Mouse (Mus musculus) liver, embryonic 12.5 days (tissue): Measurements from ENCODE around the gene Myo1g. TPM values are rescaled to one million over a fixed set of nuclear protein-coding genes. Genes with fewer than 3 reads are reported as not detected.

Experiments used
- ATAC-seq: fragments of 200-750 bp; cut with Nextera tagmentation; 2 replicates; pipeline ENCODE4 v1.8.0; 2017; ENCODE audit warnings: moderate number of reproducible peaks, mild to moderate bottlenecking, moderate library complexity
- H3K27ac ChIP-seq: fragments of 300-500 bp; sonication (generic); 2 replicates; pipeline ENCODE4 v1.5.1; 2016; ENCODE audit warnings: mild to moderate bottlenecking
- H3K27me3 ChIP-seq: fragments of 300-500 bp; sonication (generic); replicated peaks from 2 replicates; pipeline ENCODE4 v1.6.1; 2016; ENCODE audit warnings: mild to moderate bottlenecking, moderate library complexity
- H3K36me3 ChIP-seq: fragments of 300-500 bp; sonication (generic); 2 replicates; pipeline ENCODE4 v1.6.1; 2016; ENCODE audit warnings: mild to moderate bottlenecking, moderate library complexity
- H3K4me1 ChIP-seq: fragments of 300-500 bp; sonication (generic); 2 replicates; pipeline ENCODE4 v1.6.1; 2016
- H3K4me2 ChIP-seq: fragments of 300-500 bp; sonication (generic); 2 replicates; pipeline ENCODE4 v1.6.1; 2016; ENCODE audit warnings: mild to moderate bottlenecking, moderate library complexity
- H3K4me3 ChIP-seq: fragments of 300-500 bp; sonication (generic); 2 replicates; pipeline ENCODE4 v1.5.1; 2016; ENCODE audit warnings: mild to moderate bottlenecking, moderate library complexity
- H3K9ac ChIP-seq: fragments of 300-500 bp; sonication (generic); 2 replicates; pipeline ENCODE4 v1.6.1; 2016; ENCODE audit warnings: mild to moderate bottlenecking, moderate library complexity
- H3K9me3 ChIP-seq: fragments of 300-500 bp; sonication (generic); replicated peaks from 2 replicates; pipeline ENCODE4 v1.6.1; 2016; ENCODE audit warnings: mild to moderate bottlenecking, moderate library complexity
- WGBS: fragments of 180-500 bp; shearing (Covaris S2); methylation state at CpG from one replicate; pipeline ENCODE4 v1.1.7; 2016; ENCODE audit not compliant: insufficient replicate concordance; 5-methylcytosine and 5-hydroxymethylcytosine counted together
- polyA plus RNA-seq: library from polyadenylated mRNA; unstranded; fragments of >200 nt; fragmentation: Nextera tagmentation; extraction: Ambion mirVana; gene quantifications from 2 replicates; pipeline ENCODE4 v1.2.1, GENCODE M21; 2016

The Myo1g gene
- polyA plus RNA-seq, 1 experiment from 2014 or later = 5.8 TPM

DNA sequence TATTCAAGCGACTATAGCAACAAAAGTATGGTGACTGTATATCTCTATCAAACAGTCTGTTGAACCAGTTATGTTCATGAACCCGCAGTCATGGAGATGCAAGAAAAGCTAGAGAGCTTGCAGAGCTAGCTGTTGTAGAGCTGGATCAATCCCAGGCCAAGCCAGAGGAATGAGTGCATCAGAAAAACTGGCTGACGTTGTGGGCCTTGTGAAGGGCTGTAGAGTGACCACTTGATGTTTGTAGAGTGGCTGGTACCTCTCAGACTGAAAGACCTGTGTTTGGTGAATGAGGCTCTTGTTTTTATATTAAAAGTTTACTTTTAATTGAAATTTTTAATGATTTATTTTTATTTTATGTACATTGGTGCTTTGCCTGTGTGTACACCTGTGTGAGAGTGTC lies 29.4 kb upstream of the Myo1g start:
- no peak for ATAC-seq
- peaks cover 47% of the 10 kb centered on the region for H3K4me1 ChIP-seq
- WGBS = 81% methylated on average over 3 of the region's 3 CpGs

DNA sequence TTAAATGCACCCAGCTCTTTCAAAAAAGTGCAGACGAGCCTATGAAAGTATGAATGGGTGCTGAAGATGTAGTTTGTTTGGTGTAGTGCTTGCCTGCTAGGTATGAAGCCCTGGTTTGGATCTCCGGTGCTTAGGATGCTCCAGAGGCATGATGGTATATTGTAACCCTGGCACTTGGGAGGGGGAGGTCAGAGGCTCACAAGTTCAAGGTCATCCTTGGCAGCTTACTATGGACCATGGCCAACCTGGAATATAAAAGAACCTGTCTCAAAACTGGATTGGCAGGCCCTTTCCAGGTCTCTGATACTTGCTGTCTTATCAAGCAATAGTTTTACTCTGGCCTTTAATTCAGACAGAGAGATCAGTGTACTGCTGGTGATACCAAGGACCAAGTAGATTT lies 29.0 kb upstream of the Myo1g start:
- H3K4me1 ChIP-seq = peaks cover 43% of the 10 kb centered on the region
- H3K4me2 ChIP-seq = no peak overlapping the region

More for the DNA sequence above, 29.4 kb upstream of the Myo1g start:
- Histone ChIP-seq H3K9ac (no peak overlapping the region), H3K36me3 (peaks cover 45% of the 10 kb centered on the region), H3K27me3 (no peaks in the 10 kb centered on the region), H3K4me2 (no peak overlapping the region), H3K9me3 (no peaks in the 10 kb centered on the region), H3K27ac (no peak overlapping the region), H3K4me3 (no peak overlapping the region)

DNA sequence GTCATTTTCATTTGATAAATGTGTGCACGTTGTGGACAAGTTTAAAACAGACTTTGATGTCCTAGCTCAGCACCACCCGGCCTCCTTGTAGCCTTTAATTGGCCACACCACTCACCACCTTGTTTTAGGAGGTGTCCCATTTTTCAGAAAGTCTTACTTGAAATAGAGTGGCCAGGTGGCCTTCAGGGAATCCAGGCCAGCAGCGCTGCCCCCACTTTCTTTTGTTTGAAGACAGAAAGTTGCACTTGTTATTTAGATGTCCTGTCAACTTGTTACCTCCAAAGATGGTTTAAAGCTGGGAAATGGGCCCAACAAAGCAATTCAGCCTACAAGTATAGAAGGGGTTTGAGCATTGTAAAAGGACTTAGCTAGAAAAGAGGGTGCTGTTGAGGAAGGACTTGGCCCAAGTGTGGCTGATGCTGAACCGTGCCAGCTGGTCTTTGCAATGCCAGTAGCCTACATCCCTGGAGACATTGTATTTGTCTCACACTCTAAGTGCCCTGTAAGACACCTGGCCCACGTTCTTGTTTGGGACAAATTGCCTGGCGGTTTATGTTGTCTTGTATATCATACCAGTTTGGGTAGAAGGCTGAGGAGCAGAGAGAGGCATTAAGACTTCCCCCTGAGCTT lies 27.0 kb upstream of the Myo1g start:
- Histone ChIP-seq H3K9ac (peak overlapping the region; percentile 95), H3K4me1 (peaks cover 46% of the 10 kb centered on the region), H3K9me3 (no peaks in the 10 kb centered on the region), H3K27ac (peak overlapping the region; percentile 98), H3K4me3 (peak overlapping the region; percentile 95), H3K36me3 (peaks cover 34% of the 10 kb centered on the region), H3K4me2 (peak overlapping the region; percentile 88), H3K27me3 (no peaks in the 10 kb centered on the region)
- 24% methylated on average over 6 of the region's 6 CpGs for WGBS
- ATAC-seq = no peak

More for the DNA sequence above, 29.0 kb upstream of the Myo1g start:
- Histone ChIP-seq H3K27me3 (no peaks in the 10 kb centered on the region), H3K9me3 (no peaks in the 10 kb centered on the region), H3K4me3 (no peak overlapping the region), H3K9ac (no peak overlapping the region), H3K36me3 (peaks cover 45% of the 10 kb centered on the region), H3K27ac (no peak overlapping the region)
- no peak for ATAC-seq
- 88% methylated on average over 2 of the region's 2 CpGs for WGBS

DNA sequence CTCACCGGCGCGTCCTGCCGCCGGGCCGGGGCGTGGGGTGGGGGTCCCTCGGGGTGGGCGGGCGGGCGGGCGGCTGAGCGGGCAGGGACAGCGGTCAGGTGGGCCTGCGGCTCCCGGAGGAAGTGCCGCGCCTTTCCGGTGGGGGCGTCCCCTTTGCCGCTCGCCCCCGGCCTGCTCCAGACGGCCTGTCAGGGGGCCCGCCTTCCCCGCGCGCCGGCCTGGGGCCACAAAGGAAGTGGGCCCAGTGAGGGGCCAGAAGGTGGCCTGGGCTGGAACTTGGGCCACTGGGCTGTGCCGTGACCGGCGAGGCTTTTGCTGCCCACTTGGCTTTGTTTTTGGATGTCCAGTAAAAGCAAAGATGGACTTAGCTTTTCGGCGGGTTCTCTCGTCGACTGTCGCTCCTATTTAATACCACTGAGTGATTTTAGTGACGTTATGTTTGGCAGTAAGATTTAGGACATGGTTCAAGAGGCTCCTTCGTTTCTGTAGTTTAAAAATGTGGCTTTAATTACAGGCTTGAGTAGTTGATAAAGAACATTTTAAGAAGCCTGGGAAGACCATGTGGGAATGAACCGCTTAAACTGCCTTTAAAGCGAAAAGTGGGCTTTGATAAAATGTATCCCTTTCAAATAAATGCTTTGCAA lies 26.4 kb upstream of the Myo1g start:
- H3K4me3 ChIP-seq = peak overlapping the region; percentile 95

DNA sequence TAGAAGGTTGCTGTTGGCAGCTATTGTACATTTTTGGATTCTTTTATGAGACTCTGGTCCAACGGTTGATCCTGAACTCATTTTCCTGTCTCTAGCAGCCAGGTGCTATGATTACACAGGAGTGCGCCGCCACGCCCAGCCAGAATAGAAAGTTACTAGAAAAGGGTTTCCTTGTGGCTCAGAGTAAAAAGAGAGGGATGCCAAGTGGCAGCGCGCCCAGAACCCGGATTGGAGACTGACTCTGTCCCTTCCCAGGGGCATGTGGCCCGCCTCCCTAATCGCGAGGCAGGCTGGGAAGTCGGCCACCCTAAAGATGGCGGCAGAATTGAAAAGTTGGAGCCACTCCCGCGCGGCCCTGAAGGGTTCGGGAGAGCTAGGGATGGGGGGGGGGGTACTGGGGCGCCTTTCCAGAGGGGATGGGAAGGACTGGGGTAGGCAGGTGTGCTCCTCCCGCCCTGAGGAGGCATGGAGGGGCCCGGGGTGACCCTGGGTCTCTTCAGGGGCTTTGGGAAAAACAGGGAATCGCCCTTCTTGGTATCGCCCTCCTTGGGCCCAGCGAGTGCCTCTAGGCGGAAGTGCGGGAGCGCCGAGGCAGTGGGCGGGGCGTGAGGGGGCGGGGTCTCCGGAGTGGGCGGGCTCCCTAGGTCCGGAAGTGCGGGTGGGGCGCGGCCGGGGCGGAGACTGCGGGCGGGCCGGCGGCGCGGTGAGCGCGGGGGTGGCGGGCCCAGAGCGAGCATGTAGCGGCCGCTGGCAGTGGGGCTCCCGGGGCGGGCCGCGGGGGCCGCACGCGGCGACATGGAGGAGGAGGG lies 25.6 kb upstream of the Myo1g start, which contains the start of gene Ccm2:
TSS of gene Ccm2 (plus strand) at position 683 of the 809 bp plus-strand sequence.
- H3K27me3 ChIP-seq = no peaks in the 10 kb centered on the region
- H3K36me3 ChIP-seq = peaks cover 20% of the 10 kb centered on the region
- H3K27ac ChIP-seq = peak within 1 kb of the TSS; percentile 98
- peak within 1 kb of the TSS; percentile 95 for H3K9ac ChIP-seq
- H3K4me1 ChIP-seq = peaks cover 48% of the 10 kb centered on the region
- no peaks in the 10 kb centered on the region for H3K9me3 ChIP-seq
- peak; percentile 96 for ATAC-seq
- peak within 1 kb of the TSS; percentile 95 for H3K4me3 ChIP-seq
- peak within 1 kb of the TSS; percentile 88 for H3K4me2 ChIP-seq
- 0% methylated on average over 36 of the region's 57 CpGs for WGBS

More for the DNA sequence above, 26.4 kb upstream of the Myo1g start:
- H3K4me1 ChIP-seq = peaks cover 48% of the 10 kb centered on the region
- peak overlapping the region; percentile 95 for H3K9ac ChIP-seq
- H3K9me3 ChIP-seq = no peaks in the 10 kb centered on the region
- peak overlapping the region; percentile 98 for H3K27ac ChIP-seq
- WGBS = under 1% methylated on average over 33 of the region's 41 CpGs
- peaks cover 28% of the 10 kb centered on the region for H3K36me3 ChIP-seq
- peak overlapping the region; percentile 88 for H3K4me2 ChIP-seq
- peak; percentile 61 for ATAC-seq
- H3K27me3 ChIP-seq = no peaks in the 10 kb centered on the region

DNA sequence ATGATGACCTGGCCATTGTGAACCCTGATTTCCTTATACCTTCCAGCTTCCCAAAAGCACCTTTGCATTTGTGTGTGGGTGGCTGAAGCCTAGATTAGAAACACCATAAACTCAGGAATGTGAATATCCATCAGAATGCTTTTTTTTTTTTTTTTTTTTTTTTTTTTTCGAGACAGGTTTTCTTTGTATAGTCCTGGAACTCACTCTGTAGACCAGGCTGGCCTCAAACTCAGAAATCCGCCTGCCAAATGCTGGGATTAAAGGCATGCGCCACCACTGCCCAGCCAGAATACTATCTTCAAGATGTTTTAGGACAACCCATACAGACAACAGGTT lies 25.1 kb upstream of the Myo1g start:
- Histone ChIP-seq H3K4me2 (peak overlapping the region; percentile 88), H3K36me3 (peaks cover 14% of the 10 kb centered on the region), H3K27me3 (no peaks in the 10 kb centered on the region), H3K9me3 (no peaks in the 10 kb centered on the region), H3K27ac (peak overlapping the region; percentile 98), H3K4me3 (peak overlapping the region; percentile 95), H3K4me1 (peaks cover 48% of the 10 kb centered on the region), H3K9ac (peak overlapping the region; percentile 95)
- 45% methylated on average over 3 of the region's 3 CpGs for WGBS
- no peak for ATAC-seq

DNA sequence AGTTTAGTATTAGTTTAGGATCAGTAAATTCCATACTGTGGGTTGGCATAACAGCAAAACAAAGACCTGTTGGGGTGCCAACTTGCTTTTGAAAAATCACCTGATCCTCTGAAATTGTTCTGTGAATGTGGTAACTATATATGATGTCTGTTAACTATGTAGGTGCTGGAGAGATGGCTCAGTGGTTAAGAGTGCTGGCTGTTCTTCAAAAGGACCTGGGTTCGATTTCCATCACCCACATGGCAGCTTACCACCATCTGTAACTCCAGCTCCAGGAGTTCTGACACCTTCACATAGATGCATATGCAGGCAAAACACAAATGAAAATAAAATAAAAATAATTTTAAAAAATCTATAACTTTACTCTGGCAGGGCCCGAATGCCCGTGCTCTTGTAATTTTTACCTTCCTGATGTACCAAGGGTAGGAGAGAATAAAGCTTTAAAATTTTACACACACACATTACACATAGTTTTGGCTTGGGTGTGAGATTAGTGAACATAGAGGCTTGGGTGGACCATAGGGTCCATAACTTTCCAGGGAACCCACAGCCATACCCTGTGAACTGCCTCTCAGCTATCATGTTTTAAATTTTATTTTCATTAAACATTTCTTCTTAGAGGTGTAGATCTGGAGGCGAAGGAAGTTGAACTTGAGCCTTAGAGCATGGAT lies 24.6 kb upstream of the Myo1g start:
- 93% methylated on average over 4 of the region's 4 CpGs for WGBS
- Histone ChIP-seq H3K4me2 (peak overlapping the region; percentile 88), H3K27me3 (no peaks in the 10 kb centered on the region), H3K9ac (no peak overlapping the region), H3K4me3 (peak overlapping the region; percentile 95), H3K27ac (peak overlapping the region; percentile 98; the same call in 1 of the 2 replicates), H3K36me3 (peaks cover 9% of the 10 kb centered on the region; the same call in 1 of the 2 replicates), H3K4me1 (peaks cover 48% of the 10 kb centered on the region), H3K9me3 (no peaks in the 10 kb centered on the region)
- no peak for ATAC-seq

DNA sequence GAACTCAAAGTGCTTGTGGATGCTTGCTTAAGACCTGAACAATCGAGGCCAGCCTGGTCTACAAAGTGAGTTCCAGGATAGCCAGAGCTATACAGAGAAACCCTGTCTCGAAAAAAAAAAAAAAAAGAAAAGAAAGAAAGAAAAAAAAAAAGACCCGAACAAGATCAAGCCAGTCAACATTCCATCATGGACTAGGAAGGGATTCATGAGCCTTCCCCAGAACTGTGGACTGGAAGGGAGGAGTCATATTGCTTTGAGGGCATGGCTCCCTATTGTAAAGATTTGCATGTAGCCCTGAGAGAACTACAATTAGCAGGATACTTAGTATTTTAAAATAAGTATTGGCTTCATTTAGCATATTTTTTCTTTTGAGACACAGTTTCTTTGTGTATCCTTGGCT lies 23.9 kb upstream of the Myo1g start:
- Histone ChIP-seq H3K9ac (no peak overlapping the region), H3K4me1 (peaks cover 41% of the 10 kb centered on the region), H3K36me3 (peaks cover 7% of the 10 kb centered on the region; the same call in 1 of the 2 replicates), H3K27ac (no peak overlapping the region), H3K9me3 (no peaks in the 10 kb centered on the region), H3K4me3 (no peak overlapping the region), H3K4me2 (no peak overlapping the region), H3K27me3 (no peaks in the 10 kb centered on the region)
- no peak for ATAC-seq
- WGBS = 68% methylated on average over 3 of the region's 3 CpGs

DNA sequence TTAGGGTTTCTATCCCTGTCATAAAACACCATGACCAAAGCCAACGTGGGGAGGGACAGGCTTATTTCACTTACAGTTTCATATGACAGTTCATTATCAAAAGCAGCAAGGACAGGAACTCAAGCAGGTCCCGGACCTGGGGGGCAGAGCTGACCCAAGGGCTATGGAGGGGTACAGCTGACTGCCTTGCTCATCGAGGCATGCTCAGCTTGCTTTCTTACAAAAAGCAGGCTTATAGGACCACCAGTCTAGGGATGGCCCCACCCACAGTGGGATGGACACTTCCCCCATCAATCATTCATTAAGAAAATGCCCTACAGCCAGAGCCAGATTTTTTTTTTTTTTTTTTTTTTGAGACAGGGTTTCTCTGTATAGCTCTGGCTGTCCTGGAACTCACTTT lies 10.0 kb upstream of the Myo1g start:
- Histone ChIP-seq H3K4me1 (peaks cover 25% of the 10 kb centered on the region), H3K9me3 (no peaks in the 10 kb centered on the region), H3K36me3 (peaks cover 17% of the 10 kb centered on the region), H3K4me3 (no peak overlapping the region), H3K27ac (no peak overlapping the region), H3K4me2 (no peak overlapping the region), H3K27me3 (no peaks in the 10 kb centered on the region), H3K9ac (no peak overlapping the region)
- no peak for ATAC-seq
- WGBS = 70% methylated on average over 3 of the region's 3 CpGs

DNA sequence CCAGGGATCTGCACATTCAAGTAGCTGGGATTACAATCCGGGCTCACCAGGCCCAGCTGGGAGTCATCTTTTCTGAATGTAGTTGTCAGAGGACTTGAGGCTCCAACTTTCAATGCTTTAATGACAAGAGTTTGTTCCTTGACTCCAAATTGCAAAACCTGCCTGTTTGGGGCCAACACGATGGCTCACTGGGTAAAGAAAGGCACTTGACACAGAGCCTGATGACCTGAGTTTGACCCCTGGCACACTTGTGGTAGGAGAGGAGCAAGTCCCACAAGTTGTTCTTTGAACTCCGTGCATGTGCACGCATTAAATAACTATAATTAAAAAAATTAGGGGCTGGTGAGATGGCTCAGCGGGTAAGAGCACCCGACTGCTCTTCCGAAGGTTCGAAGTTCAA lies 9.2 kb upstream of the Myo1g start:
- WGBS = 87% methylated on average over 8 of the region's 8 CpGs
- peaks cover 27% of the 10 kb centered on the region for H3K4me1 ChIP-seq
- H3K4me3 ChIP-seq = no peak overlapping the region
- ATAC-seq = no peak
- no peaks in the 10 kb centered on the region for H3K27me3 ChIP-seq
- H3K9me3 ChIP-seq = no peaks in the 10 kb centered on the region
- H3K36me3 ChIP-seq = peaks cover 25% of the 10 kb centered on the region
- H3K9ac ChIP-seq = no peak overlapping the region
- no peak overlapping the region for H3K27ac ChIP-seq
- no peak overlapping the region for H3K4me2 ChIP-seq

DNA sequence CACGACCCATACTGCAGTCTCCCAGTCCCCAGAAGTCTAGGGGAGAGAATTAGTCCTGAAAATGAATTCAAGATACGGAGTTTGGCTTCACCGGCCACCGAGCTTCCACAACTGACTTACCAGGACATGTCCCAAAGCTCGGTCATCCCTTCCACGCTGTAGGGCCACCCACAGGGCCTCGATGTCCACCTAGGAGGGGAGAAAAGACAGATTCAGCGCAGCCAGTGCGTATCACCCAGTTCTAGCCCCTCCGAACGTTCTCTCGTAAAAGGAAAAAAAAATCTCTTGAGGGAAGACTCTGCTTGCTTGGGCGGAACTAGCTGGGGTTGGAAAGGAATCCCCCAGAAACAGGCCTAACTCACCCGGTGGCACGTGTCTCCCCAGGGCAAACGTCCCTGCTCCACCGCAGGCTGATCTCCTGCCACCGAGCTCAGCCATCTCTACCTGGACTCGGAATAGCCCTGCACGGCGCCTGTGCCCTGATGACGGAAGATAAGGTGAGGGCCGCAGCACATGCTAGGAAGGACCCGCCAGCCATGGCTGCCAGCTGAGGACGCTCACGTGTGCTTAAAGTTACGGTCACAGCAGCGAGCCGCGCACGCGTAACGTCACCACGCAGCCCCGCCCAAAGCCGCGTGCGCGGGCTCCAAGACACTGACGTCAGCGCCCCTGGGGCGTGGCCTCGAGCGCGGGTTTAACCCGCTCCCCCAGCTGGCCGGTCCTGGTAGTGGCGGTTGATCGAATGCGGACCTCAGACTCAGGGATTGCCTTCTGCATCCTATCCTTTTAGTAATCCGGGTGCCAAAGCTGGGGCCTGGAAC lies 7.6 kb upstream of the Myo1g start:
- Histone ChIP-seq H3K9me3 (no peaks in the 10 kb centered on the region), H3K9ac (peak overlapping the region; percentile 86), H3K27ac (peak overlapping the region; percentile 86), H3K4me3 (peak overlapping the region; percentile 72), H3K4me1 (peaks cover 28% of the 10 kb centered on the region), H3K27me3 (no peaks in the 10 kb centered on the region), H3K36me3 (peaks cover 40% of the 10 kb centered on the region), H3K4me2 (peak overlapping the region; percentile 87)
- WGBS = under 1% methylated on average over 51 of the region's 51 CpGs
- ATAC-seq = peak; percentile 93
